Comparison of ENCODE assay signal across 21 mouse cellular contexts in genomic region chr4:43421632-43422240, GRCm38 (mm10). TPM values are rescaled to one million over a fixed set of nuclear protein-coding genes. Genes with fewer than 3 reads are reported as not detected.
A peak's percentile ranks its signal among the peaks of the same experiment; 100 is the strongest.
DNase-seq lines count a peak whose midpoint lies in the region; TF ChIP-seq lines count a peak whose summit lies in the region.
"Had no signal": no experiment of that assay in that cellular context is flagged by ENCODE, and none has a peak within 500 bp of the region (broad histone marks: within the 10 kb centered on the region; RNA-seq: fewer than 3 reads in every experiment).

No protein-coding gene starts in this region.

- TF ChIP-seq CTCF in E14TG2a.4 (conservative IDR thresholded peaks at IDR 0.05; ENCODE audit: low read length), result no peak
- no peak for TF ChIP-seq CTCF in liver, adult 2 months (IDR thresholded peaks at IDR 0.05; ENCODE audit: low read depth, low read length)

- DNase-seq in gastrocnemius, postnatal 25 days, result peak; percentile 13
- no peak for DNase-seq in gastrocnemius, postnatal 4 days (ENCODE audit: low spot score in 2 of 2)
- peak; percentile 3 for DNase-seq in lung, postnatal 10 days
- DNase-seq in lung, postnatal 36 days, result no peak
- DNase-seq in liver, adult 2 months (ENCODE audit: extremely low read depth, low read depth, low spot score), result peak; percentile 88
- DNase-seq in MN1 (ENCODE audit: low spot score), result no peak
- no peak for DNase-seq in thymus, postnatal 0 days (ENCODE audit: low spot score)
- DNase-seq: adrenal gland, postnatal 10 days; cerebellum, adult 18-20 months; cerebellum, postnatal 14 days; gastrocnemius, postnatal 10 days had no signal

- H3K27me3 ChIP-seq in E14TG2a.4 (ENCODE audit: insufficient read depth, low read length), result peaks cover 59% of the 10 kb centered on the region
- no peaks in the 10 kb centered on the region for H3K27me3 ChIP-seq in liver, adult 2 months (ENCODE audit: control insufficient read depth, insufficient read depth, low read length)

- no peaks in the 10 kb centered on the region for H3K79me2 ChIP-seq in liver, adult 2 months (ENCODE audit: control insufficient read depth, insufficient read depth, low read length)

- WGBS in liver, adult 2 months, result 61% methylated on average over 28 of the region's 28 CpGs

- H3K4me3 ChIP-seq in E14TG2a.4 (replicated peaks; ENCODE audit: low read length), result peak overlapping the region; percentile 65
- H3K4me3 ChIP-seq in liver, adult 2 months (ENCODE audit: insufficient read depth, low read depth, low read length), result no peak overlapping the region
- H3K4me3 ChIP-seq: embryonic facial prominence, embryonic 12.5 days; forebrain, embryonic 13.5 days; hindbrain, embryonic 15.5 days; limb, embryonic 13.5 days; midbrain, embryonic 12.5 days; myocyte had no signal

- H3K27ac ChIP-seq in liver, adult 2 months (replicated peaks; ENCODE audit: insufficient read depth, low read depth, low read length), result peak overlapping the region; percentile 15
- H3K27ac ChIP-seq: embryonic facial prominence, embryonic 12.5 days; forebrain, embryonic 13.5 days; hindbrain, embryonic 15.5 days; limb, embryonic 13.5 days; midbrain, embryonic 12.5 days; stomach, postnatal 0 days had no signal

- peaks cover 74% of the 10 kb centered on the region for H3K4me1 ChIP-seq in E14TG2a.4 (replicated peaks; ENCODE audit: low read depth, low read length)
- H3K4me1 ChIP-seq in liver, adult 2 months (ENCODE audit: control insufficient read depth, insufficient read depth, low read length), result peaks cover 32% of the 10 kb centered on the region

- peaks cover 47% of the 10 kb centered on the region for H3K36me3 ChIP-seq in E14TG2a.4 (ENCODE audit: insufficient read depth, low read length)
- peaks cover 13% of the 10 kb centered on the region for H3K36me3 ChIP-seq in liver, adult 2 months (ENCODE audit: control insufficient read depth, insufficient read depth, low read length)

- TF ChIP-seq POLR2A in liver, adult 2 months (IDR thresholded peaks at IDR 0.05; ENCODE audit: extremely low read depth, insufficient read depth, low read length), result no peak

- no peak overlapping the region for H3K9ac ChIP-seq in liver, adult 2 months (ENCODE audit: low read depth, low read length)
- H3K9ac ChIP-seq: embryonic facial prominence, embryonic 12.5 days; forebrain, embryonic 13.5 days; hindbrain, embryonic 15.5 days; limb, embryonic 13.5 days; midbrain, embryonic 12.5 days had no signal

- no peaks in the 10 kb centered on the region for H3K9me3 ChIP-seq in E14TG2a.4 (ENCODE audit: low read length)
- H3K9me3 ChIP-seq: embryonic facial prominence, embryonic 12.5 days; forebrain, embryonic 13.5 days; hindbrain, embryonic 15.5 days; limb, embryonic 13.5 days; midbrain, embryonic 12.5 days had no signal

RNA-seq across cellular contexts. Expression of gene Fam166b, which starts 7.2 kb away (rescaled TPM):
- not detected for total RNA-seq in gastrocnemius, postnatal 25 days (2021)
- total RNA-seq in gastrocnemius, postnatal 4 days (2021), result under 1 TPM in 1 of 2 experiments, not detected in 1; 0.47 TPM
- total RNA-seq in liver, adult 2 months (2014; rRNA removed), result not detected in 2 replicates
- not detected in 2 replicates for polyA plus RNA-seq in liver, adult 2 months (2012; rRNA removed)
- 0.14 and 0.19 TPM in 2 replicates for polyA plus RNA-seq in thymus, postnatal 0 days (2015; fragmentation: Nextera tagmentation; extraction: Ambion mirVana)
- total RNA-seq: gastrocnemius, postnatal 10 days; heart, adult 8-10 months; hematopoietic stem cell, adult 5-6 weeks had no signal
- polyA plus RNA-seq: limb, embryonic 13.5 days had no signal

RNA-seq across cellular contexts. Expression of gene Tesk1, which starts 20.0 kb away (rescaled TPM):
- total RNA-seq in gastrocnemius, postnatal 25 days (2021), result 10 to 100 TPM; 41.7 to 47.2 TPM
- total RNA-seq in gastrocnemius, postnatal 4 days (2021), result 10 to 100 TPM; 39.3 to 40.9 TPM
- 3.0 and 3.2 TPM in 2 replicates for total RNA-seq in liver, adult 2 months (2014; rRNA removed)
- polyA plus RNA-seq in liver, adult 2 months (2012; rRNA removed), result 25.0 and 28.3 TPM in 2 replicates
- 2.1 and 2.8 TPM in 2 replicates for polyA plus RNA-seq in thymus, postnatal 0 days (2015; fragmentation: Nextera tagmentation; extraction: Ambion mirVana)

RNA-seq across cellular contexts. Expression of gene Cd72, which starts 32.7 kb away (rescaled TPM):
- not detected for total RNA-seq in gastrocnemius, postnatal 25 days (2021)
- under 1 TPM; 0.32 to 0.75 TPM for total RNA-seq in gastrocnemius, postnatal 4 days (2021)
- 2.8 and 3.6 TPM in 2 replicates for total RNA-seq in liver, adult 2 months (2014; rRNA removed)
- 1.3 and 4.9 TPM in 2 replicates for polyA plus RNA-seq in liver, adult 2 months (2012; rRNA removed)
- 6.4 and 6.6 TPM in 2 replicates for polyA plus RNA-seq in thymus, postnatal 0 days (2015; fragmentation: Nextera tagmentation; extraction: Ambion mirVana)

RNA-seq across cellular contexts. Expression of gene Rusc2, which starts 40.0 kb away (rescaled TPM):
- total RNA-seq in gastrocnemius, postnatal 25 days (2021), result 10 to 100 TPM; 22.1 to 24.2 TPM
- total RNA-seq in gastrocnemius, postnatal 4 days (2021), result 10 to 100 TPM; 58.6 to 63.4 TPM
- total RNA-seq in liver, adult 2 months (2014; rRNA removed), result 14.2 and 15.9 TPM in 2 replicates
- polyA plus RNA-seq in liver, adult 2 months (2012; rRNA removed), result 17.2 and 17.5 TPM in 2 replicates
- 0.48 and 0.69 TPM in 2 replicates for polyA plus RNA-seq in thymus, postnatal 0 days (2015; fragmentation: Nextera tagmentation; extraction: Ambion mirVana)

Comparison
In these comparisons a context has a peak if more than half of its experiments do, and no peak if none do; other contexts are left out.
1. DNase-seq: peak in gastrocnemius, postnatal 25 days (single experiment), lung, postnatal 10 days (single experiment) and liver, adult 2 months (single experiment); none in gastrocnemius, postnatal 4 days (0 of 2), lung, postnatal 36 days (single experiment), MN1 (single experiment) and thymus, postnatal 0 days (single experiment).